Mouse (Mus musculus) thymus, adult 18-20 months (tissue): Measurements from ENCODE around the gene Pcca.

Experiments
- DNase-seq, 2 experiments: peaks; one replicate each; pipeline ENCODE4 v3.0.0; 2022; ENCODE audit warnings: mixed read lengths in 2 of 2

The Pcca gene

DNA sequence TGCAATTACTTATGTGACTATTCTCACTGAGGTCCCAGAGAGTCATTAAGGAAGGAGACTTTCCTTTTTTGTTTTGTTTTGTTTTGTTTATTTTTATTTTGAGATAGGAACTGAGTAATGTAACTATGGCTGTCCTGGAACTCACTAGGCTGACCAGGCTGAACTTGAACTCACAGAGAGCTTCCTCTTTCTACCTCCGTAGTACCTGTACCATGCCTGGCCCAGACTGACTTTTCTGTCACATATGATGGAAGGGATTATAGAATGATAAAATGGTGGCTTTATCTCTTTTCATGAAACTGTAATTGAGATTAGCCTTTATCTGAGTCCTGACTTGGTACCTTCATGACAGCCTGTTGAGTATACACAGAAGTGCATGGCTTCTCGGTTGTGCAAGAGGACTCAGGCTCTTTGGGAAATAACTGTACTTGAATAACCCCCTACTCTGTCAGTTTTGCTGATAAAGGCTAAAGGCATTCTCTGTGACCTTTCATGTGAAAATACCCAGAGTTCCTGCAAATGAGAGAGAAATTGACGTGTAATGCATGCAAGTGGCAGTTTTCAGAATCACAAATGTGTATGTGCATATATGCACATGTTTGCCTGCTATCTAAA is 115.3 kb downstream of the Pcca start:
- no peak for DNase-seq

DNA sequence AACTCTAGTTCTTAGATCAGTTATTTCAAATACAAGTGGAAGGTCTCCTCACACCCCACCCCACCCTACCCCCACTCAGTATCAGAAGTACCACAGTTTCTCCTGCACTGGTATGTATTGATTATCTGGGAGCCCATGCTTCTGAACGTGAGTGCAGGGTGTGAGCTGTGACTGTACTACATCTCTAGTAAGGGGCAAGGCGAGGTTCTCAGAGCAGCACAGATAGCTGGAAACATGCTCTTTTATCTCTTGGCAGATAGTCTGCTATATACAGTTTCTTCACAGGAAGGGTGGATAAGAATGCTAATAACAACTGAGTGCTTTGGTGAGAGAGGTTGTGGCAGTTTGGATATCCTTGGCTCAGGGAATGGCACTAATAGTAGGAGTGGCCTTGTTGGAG is 117.6 kb downstream of the Pcca start:
- DNase-seq = no peak

DNA sequence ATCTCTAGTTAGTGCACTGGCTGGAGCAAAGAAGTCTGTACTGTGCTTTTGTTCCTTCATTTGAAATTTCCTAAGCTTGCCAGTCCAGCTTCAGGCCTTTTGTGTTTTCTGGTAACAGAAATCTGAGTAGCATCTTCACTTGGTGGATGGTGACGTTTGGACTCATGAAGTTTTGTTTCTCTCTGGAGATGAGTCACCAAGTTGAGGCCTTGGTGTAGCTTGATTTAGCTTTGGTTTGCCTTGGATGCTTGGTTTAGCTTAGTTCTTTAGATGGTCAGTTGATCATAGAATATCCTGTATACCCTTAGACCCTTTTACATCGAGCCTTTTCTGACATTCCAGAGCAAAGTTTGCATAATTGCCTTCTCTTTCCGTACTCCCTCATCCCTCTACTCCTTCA is 141.5 kb downstream of the Pcca start:
- no peak for DNase-seq

DNA sequence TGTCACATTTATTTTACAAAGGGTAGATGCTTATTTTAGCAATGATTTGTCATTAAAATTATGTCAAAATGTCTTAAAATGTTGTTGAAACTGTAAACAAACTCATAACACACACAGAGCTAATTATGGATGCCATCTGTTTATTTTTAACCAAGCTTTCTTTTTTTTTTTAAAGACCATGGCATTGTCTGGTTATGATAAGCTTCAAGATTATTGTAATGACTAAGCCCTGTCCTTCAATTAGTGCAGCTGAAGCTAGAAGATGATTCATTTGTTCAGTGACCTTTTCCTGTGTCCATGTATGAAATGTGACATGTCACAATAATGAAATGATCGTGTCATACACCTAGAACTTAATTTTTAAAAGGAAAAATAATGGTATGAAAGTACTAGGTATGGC is 149.5 kb downstream of the Pcca start:
- no peak for DNase-seq

DNA sequence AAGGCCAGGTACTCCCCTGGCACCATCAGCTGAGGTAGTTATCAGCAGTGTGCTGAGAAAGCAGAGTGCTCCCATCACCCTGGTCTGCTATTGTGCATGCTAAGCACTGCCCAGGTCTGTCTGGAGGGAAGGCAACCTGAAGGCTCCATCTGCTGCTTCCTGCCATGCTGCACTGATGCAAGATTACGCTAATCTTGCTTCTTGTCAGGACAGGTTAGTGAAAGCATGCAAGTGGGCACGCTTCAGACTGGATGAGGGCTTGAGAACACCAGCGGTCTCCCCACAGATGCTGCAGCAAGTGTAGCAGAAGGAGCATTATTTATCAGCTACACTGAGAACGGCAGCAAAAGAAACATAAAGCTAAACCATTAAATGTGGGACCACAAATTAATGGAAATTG is 150.1 kb downstream of the Pcca start:
- no peak for DNase-seq

DNA sequence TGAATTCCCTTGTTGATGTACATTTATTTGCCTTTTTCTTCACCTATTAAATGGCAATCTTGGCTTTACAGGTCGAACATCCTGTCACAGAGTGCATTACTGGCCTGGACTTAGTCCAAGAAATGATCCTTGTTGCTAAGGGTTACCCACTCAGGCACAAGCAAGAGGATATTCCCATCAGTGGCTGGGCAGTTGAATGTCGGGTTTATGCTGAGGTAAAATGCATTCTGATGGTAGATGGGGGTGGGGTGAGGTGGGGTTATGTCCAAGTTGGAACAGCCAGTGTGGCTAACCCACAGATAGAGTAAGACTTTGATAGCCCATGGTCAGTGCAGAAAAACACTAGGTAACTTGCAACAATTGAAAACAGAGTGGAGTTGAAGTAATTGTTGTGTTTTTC is 150.7 kb downstream of the Pcca start:
- DNase-seq = no peak

DNA sequence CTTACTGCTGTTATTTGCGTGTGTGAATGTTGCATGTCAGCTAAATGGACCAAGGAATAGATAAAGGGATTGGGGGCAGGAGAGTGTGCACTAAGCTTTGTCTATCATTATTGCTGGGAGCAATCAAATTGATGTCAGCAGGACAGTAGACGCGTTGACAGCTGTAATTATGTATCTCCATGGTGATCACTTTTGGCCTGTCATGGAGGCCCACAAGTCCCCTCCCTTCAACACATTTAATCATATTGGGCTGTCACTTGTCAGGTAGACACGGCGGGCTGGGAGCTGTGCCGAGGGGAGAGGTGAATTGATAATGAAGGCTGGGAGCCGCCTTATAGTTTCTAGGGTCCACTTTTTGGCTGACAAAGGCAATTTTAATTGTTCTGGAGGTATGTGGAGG is 153.3 kb downstream of the Pcca start:
- DNase-seq = no peak

DNA sequence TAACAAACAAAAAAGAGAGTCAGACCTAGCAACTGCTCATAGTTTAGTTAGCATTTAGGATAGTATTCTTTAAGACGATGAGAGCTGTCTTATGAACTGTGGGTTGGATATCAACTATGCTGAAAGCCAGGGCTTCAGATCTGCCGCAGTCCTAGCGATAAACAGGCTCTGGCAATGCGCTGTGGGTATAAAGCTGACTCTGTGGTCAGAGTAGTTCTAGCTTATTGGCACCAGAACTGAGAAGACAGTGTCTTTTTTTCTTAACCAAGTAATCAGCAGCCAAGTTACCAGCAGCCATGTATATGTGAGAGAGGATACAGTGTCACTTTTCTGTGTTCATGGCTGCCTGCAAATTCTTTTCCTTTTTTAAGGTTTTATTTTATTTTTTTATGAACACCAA is 154.3 kb downstream of the Pcca start:
- DNase-seq = no peak

DNA sequence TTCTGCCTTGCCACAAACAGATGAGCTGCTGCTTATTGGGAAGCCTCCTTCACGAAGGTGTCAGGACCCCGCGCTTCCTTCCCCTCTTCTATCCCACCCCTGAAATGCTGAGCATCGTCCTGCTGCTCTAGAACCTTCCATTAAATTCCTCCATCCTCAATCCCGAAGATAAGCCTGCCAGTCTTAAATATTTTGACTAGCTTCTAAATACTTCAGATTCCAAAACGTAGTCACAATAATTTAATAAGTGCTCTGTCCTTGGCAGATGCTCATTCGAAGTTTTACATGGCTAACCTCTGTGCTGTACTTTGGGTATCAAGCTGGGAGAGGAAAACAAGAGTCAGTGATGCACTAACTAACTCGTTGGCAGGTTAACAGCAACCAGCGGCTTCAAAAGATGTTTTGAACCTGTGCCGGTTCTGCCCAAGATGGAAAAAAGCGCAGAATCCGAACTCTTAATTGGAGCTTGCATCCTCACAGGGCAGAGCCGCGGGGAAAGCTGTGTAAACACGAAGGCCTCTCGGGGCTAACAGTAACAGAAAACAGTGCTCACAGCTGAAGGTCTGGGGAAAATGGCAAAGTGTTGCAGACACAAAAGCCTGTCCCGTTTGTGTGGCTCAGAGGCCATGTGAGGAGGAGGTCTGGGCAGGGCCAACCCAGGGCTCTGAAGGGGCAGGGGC is 155.2 kb downstream of the Pcca start:
- no peak for DNase-seq

DNA sequence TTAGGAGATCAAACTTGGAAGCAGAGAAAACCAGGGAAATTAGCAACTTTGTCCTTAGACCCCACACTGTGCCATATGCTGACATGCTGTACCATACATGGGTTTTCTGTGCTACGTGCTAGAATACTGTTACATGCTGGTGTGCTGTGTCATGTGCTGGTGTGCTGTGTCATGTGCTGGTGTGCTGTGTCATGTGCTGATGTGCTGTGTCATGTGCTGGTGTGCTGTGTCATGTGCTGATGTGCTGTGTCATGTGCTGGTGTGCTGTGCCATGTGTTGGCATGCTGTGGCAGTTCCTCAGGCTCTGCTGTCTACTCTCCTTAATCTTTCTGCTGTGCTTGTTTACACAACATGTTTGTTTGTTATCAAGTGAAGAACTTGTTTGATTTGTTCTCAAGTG is 157.4 kb downstream of the Pcca start:
- no peak for DNase-seq

DNA sequence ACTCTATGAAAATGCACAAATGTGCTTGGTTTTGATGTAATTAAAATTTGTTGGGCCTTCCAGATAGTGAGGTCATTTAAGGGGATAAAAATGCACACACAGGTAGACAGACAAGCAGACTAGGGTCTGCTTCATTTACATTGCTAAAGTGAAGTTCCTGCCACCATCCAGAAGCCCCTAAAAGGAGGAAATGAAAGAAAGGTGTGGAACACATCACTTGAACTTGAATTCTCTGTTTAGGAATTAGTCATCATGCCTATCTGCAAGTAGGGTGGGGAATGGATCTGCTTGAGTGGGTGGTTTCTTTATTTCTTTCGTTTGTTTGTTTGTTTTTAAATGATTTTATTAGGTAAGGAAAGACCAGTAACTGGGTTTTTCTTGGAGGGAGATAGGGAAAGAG is 166.2 kb downstream of the Pcca start:
- no peak for DNase-seq

DNA sequence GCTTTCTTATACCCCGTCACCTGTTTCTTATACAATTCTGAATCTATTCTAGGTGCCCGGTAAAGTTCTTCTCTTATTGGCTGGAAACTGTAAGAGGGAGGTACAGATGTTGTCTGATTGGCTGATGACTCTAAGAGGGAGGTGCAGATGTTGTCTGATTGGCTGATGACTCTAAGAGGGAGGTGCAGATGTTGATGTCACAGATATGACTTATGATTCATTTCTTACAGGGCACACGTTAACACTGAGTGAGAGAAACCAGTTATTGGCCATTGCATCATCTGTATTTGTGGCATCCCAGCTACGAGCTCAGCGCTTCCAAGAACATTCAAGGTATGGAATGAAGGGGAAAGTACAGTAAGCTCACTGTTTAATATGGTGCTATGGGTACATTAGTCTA is 179.7 kb downstream of the Pcca start:
- no peak for DNase-seq

DNA sequence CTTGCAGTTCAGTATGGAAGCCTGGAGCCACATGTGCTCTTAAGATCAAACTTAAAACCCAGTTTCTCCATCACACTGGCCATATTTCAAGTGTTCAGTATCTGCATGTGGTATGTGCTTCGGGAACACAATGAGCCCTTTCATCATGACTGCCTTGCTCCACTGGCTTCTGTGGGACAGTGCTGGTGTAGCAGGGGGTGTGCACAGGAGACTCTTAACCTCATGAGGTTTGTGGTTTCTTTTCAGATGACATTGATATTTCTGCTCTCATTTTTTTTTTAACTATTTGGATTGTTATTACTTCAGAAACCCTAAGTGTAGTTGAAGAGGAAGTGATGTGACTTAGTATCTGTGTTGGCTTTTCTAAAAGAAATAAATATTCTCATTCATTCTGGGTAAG is 180.8 kb downstream of the Pcca start:
- DNase-seq = no peak

DNA sequence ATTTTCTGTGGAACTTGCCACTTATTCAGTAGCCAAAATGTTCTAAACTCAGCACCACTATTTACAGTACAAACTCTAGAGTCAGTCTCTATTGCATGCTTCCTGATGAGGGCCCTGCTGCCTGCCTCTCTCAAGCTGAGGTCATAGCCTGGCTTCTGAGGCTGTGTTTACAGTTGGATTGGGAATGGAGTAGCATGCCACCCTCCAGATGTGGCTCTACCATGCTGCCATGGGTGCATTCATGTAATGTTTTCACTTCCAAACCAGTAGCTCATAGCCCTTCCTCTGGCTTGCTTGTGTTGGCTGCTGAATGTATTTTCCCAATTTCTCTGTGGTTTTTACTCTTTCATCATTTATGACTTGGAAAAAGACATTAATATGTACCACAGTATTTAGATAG is 181.9 kb downstream of the Pcca start:
- DNase-seq = no peak

DNA sequence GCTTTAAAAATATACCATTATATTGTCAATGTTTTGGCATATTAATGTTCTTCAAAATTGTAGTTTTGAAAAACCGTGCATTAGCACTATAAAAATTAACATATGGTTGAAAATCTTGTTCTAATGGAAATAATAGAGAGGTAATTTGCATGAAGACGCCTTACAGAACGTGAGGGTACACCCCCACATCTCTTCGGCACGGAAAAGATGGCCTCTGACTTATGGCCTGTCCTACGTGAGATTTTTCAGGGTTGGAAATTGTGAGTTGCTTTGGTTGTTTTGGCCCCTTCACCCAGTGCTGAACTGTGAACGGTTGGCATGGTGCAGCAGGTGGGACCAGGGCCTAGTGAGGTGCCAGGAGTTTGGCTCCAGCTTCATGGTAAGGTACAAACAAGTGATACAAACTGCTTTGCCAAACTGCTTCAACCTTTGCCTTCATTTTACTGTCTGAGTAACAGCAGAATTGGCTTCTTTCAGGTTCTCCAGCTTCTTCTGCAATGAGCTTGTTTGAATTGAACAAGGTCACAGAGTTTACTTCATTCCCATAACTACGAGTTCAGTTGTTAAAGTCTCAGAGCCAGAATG is 185.5 kb downstream of the Pcca start:
- DNase-seq = no peak

DNA sequence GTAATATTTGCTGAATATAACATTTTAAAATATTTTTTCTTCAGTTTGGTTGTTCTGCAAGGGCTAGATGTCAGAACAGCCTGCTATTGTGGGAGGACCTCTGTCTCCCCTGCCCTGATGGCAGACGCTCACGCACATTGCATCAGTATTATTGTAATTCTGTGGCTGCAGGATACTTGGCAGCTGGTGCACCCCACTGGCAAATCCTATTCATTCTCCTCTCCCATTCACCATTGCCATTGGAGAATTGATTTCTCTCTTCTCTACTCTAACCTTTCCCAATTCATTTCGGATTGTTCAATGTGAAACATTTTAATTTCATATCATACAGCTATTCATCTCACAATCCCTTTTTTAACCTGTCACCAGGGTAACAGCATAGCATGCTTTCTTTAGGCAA is 186.9 kb downstream of the Pcca start:
- no peak for DNase-seq

DNA sequence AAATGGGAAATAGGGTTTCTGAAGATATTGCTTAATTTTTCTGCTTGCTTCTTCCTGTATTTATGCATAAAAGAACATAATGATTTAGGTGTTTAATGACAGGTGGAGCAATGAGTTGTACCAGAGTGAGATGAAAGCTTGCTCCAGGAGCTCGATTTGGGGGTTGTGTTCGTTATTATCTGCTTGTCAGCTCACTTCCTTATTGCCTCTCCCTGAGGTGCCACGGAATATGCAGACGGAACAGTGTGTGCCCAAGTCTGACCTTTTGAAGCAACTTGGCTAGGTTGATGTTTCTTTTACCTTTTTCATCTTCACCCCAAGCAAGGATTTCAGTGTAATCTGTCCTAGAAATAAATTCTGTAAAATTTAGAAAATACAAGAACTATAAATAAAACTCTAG is 187.6 kb downstream of the Pcca start:
- no peak for DNase-seq

DNA sequence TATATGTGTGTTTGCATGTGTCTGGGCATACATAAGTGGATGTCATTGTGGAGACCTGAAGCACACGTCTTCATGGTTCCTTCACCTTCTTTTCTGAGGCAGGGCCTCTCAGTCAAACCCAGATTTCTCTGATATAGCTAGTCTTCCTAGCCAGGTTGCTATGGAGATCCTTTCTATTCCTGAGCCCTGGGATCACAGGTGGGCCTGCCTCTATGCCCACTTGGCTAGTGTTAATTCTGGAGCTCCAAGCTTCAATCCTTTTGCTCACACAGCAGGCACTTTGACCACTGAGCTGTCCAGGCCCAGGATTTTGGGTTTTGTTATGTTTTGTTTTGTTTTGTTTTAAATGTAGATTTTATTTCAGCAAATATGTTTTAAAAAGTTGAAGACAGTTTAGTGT is 192.3 kb downstream of the Pcca start:
- no peak for DNase-seq

DNA sequence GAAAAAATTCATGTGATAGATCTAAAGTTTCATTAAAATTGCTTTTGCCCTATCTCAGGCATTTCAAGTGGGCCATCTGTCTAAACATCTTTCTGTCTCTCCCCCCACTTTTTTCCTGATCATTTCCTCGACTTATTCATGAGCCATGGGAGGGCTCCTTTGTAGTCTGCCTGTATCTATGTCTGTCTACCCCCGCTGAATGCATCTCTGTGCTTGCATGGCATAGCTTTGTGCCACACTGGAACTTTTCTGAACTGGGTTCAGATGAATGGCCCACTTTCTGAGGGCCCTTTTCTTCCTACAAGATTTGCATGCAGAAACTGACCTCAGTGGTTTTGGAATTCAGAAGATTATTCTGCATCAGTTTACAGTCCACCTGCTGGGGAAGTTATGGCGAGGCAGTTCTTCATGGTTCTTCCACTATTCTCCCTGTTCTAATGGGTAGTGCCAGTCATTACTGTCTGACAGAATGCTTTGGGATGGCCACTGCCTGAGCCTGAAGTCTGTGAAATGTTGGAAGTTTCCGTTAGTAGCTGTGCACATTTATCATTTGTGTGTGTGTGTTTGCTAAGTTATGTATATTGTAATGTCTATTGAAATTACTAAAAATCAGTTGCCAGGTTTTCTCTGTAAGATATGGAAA is 195.4 kb downstream of the Pcca start:
- DNase-seq = no peak

DNA sequence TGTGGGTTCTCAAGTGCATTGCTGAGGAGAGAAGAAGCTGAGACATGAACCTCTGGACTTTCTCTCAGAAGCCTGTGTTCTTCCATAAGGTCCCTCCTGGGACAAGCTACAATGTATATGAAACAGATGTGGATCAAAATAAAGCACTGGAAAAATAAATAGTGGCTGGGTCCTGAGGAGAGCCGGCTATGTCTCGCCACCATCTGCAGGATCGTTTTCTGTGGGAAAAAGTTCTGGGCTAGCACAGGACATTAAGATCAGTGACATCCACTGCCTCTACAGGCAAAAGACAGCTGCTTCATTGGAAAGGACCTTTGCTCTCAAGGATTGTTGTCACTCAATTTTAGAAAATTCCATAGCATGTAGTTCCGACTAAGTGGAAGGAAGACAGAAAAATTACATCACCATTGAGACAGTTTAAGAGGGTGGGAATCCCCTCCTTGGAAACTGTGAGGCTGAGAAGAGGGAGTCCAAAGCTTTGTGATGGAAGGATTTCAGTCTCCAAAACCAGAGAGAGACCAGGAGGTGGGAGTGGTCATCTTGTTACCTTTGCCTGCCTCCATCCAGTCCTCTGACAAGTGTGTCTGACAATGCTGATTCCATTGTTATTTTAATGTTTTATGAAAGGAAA is 196.9 kb downstream of the Pcca start:
- no peak for DNase-seq

DNA sequence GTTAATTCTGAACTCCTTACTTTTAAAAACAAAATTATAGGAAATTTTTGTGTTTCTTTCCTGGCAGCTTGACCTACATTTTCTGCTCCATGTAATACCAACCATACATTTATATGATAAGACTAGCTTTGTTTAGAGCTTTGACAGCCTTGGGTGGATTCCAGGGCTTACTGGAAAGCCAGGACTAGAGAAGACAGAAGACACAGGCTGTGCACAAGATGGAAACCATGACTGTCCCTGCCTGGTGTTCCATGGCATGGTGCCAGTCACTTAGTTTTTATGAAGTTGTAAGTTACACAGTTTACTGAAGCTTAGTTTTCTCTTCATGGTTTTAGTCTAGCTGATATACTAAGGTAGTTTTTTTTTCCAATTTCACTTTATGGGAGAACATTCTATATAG is 202.7 kb downstream of the Pcca start:
- DNase-seq = no peak

DNA sequence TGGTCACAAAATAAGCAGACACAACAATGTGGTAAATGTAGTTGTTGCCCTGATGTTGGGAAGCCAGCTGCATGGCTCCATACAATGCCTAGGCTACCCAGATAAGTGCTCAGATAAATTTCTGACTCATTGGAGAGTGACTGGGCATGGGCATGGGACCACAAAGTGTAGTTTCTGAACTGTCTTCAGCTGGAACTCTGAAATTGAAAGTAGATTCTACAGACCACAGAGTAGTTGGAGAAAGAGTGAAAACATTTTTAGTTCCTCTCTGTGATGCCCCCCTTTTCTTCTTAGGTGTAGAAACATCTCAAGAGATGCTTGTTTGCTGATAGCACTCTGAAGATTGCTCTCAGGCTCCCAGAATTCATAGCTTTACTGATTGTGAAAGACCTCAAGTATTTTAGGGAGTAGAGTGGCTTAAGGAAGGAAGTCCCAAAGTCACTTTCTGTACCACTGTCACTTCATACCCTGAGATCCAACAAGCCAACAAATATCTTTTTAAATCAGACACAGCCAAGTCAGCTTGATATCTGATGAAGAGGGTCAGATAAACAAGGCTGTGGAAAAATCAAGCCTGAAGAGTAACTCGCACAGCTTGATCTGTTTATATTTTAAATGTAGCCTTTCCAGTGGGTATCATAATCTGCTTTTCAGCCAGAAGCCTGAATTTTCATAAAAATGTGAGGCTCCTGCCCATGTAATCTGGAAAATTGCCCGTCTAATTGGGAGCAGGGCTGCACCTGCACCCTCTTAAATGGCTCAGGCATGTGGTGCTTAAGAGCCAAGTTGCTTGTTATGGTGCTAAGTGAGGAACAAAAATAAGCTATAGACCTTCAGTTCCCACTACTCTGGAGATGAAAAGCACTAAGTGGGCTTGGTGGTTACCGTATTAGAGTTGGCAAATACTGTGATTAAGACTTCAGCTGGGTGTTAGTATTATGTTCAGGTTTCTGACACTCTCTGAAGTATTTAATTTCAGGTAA is 214.0 kb downstream of the Pcca start:
- no peak for DNase-seq

DNA sequence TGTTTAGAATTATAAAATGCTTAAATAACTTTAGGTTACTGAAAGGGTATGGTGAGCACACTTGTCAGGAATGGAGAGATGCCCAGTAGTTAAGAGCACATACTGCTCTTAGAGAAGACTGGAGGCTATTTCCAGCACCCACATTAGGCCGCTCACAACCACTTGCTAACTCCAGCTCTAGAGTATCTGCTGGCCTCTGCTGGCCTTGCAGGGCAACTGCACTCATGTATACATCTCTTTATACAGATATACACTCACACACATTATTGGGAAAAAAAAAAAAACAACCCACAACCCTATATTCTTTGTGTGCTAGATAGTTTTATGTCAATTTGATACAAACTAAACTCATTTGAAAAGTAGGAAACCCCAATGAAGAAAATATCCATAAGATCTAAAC is 217.4 kb downstream of the Pcca start:
- DNase-seq = no peak
